Mouse (Mus musculus): ENCODE measurements around the gene Zfp276.
"Not testable (repeated sequence)": the region's sequence is repeated elsewhere in the genome, so short reads cannot be mapped to it uniquely, and the experiment has no call there.

Gene Zfp276

DNA sequence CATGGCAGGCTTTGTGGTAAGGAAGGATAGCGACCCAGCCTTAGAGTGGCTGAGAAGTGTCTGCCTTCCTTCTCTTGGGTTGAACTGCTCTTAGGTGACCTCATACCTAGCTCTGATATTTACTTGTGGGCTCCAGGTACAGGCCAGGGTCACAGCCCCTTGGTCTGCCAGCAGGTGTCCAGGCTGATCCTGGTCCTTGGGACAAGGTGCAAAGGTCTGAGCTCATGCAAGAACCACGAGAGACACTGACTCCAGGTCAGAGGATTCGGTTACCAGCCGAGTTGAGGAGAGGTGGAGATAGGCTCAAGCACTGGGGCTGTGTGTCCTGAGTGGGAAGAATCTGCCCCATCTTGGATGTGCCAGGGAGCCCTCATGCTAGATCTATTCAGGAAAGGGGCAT is 9.6 kb upstream of the Zfp276 start:
- no peak for DNase-seq (ENCODE audit: low spot score in 2 of 2)

DNA sequence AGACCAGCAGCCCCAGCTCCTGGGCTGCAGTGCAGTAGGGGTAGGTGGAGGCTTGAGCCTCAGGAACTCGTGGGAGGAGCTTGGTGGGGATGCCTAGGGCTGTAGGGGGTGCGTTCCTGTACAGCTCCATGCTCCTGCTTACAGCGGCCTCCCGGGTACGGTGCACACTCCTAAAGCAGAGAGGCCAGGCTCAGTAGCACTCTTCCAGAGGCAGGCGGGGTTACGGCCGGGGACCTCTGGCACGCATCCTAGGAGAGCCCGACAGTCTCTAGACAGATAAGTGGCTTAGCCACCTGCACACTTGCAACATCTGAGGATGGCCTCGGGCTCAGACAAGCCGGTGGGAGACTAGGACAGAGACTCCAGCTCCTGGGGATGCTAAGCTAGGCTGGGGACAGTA is 8.5 kb upstream of the Zfp276 start:
- no peak for DNase-seq (ENCODE audit: low spot score in 2 of 2)

DNA sequence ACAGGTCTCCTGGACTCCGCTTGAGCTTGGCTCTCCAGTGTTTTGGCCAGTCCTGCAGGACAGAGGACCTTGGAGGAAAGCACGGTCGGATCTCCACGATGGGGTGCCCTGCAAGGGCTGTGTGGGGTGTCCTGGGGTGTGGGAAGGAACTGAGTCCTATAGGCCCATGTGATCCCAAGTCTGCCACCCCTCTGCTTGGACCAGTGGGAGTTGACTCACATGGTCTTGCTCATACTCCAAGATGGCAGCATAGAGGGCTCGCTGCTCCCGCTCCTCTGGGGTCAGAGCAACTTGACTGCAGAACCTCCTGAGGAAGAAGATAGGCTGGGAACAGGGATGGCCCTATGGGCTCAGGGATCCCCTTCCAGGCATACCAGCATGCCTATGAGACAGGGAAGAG is 6.2 kb upstream of the Zfp276 start:
- DNase-seq (ENCODE audit: low spot score in 2 of 2): no peak

DNA sequence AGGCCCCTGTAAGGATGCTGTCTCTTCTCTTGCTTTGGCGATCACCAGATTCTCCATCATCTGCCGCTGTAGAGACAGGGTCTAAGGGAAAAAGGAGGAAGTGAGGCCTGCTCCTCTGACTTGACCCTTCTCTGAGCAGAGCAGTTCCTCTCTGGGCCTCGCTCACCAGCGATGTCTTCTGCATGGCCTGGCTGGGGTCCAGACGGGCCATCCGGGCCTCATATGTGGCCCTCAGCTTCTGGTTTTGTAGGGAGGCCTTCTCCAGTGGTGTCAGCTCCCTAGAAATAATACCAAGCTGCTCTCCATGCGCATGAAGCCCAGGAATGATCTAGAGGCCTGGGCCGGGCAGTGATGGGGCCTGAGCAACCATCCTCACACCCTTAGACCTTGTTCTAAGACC is 5.4 kb upstream of the Zfp276 start:
- DNase-seq (ENCODE audit: low spot score in 2 of 2): no peak

DNA sequence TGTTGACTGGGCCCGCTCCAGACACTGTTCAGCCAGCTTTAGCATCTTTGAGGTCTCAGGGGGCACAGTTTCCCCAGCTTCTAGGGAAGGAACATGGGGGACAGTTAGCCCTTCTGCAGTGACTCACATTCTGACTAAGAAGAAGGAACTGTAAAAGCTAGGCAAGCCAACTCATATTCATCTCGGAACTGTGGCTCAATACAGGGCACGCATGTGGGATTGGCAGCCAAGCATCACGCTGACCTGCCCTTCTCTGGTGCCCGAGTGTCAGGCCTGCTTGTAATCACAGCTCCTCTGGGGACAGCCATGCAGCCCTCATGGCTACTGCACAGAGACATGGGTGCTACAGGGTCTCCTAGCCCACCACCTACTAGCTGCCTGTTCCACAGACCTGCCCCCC is 3.1 kb upstream of the Zfp276 start:
- DNase-seq (ENCODE audit: low spot score in 2 of 2): no peak

DNA sequence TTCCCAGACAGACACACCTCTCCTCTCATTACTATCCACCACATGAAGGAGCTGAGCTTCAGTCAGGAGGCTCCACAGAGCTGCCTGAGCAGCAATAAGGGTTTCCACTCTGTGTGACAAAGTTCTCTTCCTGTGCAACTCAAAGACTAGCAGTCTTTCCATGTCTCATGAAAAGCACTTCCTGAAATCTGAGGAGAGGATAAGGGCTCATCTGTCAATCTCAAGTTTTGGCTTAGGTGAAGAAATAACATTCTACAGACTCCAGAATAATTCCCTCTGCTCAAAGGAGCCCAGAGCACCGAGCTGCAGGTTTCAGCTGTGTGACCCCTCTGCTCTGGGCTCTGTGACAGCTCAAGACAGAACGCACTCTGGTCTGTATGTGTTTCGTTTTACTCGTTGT is 1.1 kb upstream of the Zfp276 start:
- DNase-seq (ENCODE audit: low spot score in 2 of 2): no peak

DNA sequence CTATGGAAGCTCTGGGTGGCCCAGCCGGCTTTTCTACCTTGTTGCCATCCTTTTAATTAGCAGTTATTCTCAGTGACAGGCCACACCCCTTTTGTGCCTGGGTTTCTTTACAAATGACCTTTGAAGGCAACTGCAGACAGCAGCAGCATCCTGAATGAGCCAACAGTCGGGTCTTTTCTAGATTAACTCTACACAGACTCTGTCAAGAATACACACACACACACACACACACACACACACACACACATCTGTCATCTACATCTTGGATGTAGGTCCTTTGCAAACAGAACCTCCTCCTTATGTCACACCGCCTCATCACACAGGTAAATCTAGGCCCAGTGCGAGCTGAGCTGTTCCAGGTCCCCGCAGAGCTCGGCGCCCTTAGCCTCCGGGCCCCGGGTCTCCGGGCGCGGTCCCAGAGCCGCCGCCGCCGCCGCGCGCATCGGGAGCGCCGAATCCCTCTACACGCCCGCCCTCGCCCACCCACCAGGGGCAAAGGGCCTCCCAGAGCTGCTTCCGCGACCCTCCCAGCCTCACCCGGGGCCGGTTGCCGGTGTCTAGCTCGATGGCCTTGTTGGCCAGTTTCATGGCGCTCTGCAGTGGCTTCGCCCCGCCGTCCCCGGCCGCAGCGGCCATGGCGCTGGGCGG is 420 bp upstream of the Zfp276 start:
- DNase-seq (ENCODE audit: low spot score in 2 of 2): no peak

DNA sequence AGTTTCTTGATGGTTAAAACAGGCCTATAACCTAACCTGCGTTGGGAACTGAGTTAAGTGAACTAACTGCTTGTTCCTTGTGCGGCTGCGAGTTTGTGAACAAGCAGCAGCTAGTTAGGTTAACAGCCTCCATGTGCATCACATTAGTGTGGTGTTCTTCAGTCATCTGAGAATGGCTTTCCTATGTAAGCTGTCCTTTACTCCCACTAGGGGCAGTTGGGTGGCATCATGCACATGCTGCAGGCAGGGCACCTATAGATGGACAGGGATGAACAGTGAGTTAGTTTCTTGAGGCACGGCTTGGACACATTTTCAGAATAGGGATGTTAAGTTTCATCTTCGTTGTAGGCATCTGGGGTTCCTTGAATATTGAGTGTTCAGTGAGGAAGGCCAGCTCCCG is 1.2 kb downstream of the Zfp276 start:
- DNase-seq (ENCODE audit: low spot score in 2 of 2): no peak

DNA sequence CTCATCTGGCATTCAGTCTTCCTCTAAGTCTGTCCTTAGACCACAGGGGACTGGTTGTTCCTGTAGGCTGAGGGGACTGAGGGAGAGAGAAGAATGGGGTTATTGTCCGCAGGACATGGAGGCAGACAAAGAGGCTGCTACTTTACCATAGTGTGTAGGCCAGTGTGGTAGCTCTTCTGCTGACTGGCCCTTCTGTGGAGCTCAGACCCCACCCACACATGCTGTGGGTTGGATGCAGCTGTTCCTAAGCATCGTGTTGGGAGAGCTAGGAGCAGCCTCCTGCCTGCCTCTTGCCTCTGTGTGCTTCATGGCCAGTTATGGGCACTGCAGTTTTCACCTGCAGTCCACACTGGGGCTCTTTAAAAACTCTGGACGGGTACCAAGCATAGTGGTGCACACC is 3.1 kb downstream of the Zfp276 start:
- no peak for DNase-seq (ENCODE audit: low spot score in 2 of 2)

DNA sequence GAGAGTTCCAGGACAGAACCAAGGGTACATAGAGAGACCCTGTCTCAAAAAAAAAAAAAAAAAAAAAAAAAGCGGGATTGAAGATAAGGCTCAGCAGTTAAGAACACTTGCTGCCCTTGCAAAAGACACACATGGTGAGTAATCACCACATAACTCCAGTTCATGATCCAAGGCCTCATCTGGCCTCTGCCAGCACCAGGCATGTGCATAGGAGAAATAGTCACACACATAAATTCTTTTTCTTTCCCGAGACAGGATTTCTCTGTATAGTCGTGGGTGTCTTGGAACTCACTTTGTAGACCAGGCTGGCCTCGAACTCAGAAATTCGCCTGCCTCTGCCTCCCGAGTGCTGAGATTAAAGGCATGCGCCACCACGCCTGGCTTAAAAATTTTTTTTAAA is 3.6 kb downstream of the Zfp276 start:
- DNase-seq (ENCODE audit: low spot score in 2 of 2): not testable (repeated sequence)

DNA sequence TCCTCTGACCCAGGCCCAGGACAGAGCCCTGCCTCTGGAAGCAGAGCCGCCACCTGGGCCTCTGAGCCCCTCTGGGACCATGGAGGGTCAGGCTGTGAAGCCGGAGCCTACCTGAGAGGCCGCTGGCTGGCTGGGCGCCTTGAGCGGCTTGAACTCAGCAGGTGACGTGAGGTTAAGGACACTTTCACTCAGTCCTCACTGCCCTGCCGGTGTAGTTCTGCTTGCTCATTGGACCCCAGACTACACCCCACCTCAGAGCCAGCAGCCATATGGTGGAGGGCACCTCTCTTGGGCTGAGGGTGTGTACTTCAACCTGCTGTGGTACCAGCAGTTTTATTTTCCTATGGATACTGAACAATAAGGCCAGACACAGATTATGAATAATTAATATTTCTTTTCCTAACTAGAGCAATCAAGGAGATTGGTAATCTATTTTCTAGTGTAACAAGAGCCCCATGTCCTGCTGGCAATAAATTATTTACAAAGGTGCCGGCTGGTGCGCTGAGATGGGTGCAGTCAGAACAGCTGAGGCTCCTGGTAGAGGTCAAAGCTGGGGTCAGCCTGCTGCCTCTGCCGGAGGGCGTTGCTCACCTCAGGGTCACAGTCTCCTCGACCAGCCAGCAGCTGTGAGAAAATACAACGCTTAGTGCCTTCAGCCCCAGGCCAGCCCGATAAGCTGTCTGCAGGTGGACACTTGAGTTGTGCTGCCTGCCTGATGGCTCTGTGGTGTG is 14.1 kb downstream of the Zfp276 start:
- no peak for DNase-seq (ENCODE audit: low spot score in 2 of 2)

DNA sequence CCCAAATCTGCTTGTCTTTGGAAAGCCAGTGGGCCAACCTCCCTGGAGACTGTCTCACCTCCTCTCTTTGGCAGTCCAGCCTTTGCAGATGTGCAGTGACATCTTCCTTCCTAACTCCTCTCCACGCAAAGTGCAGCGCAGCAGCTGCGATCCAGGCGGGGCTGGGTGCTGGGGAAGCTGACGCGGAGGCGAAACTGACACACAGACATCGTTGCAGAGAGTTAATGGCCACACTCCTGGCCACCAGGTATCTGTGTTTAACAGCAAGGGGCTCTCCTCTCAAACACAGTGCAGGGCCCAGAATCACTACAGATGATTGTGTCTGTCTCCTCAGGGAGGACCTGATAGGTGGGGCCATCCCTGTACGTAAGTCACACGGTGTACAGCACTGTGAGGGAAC is 17.2 kb downstream of the Zfp276 start:
- DNase-seq (ENCODE audit: low spot score in 2 of 2): no peak

DNA sequence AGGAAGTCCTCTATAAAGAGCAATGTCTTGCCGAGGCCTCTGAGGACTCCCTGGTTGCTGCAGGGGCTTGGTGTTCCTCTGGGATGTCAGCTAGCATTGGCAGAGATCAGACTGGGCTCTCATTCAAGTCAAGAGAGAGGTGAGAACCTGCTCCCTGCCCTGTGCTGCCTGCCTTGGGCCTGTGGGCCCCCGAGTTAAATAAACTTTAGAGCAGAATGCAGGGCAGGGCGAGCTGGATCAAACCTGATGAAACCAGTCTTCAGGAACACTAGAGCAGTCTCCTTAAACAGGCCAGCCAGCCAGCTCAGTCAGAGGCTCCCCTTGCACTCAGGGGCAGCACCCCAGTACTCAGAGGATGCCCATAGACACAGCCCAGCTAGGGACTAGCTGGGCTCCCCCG is 17.9 kb downstream of the Zfp276 start:
- DNase-seq (ENCODE audit: low spot score in 2 of 2): no peak

DNA sequence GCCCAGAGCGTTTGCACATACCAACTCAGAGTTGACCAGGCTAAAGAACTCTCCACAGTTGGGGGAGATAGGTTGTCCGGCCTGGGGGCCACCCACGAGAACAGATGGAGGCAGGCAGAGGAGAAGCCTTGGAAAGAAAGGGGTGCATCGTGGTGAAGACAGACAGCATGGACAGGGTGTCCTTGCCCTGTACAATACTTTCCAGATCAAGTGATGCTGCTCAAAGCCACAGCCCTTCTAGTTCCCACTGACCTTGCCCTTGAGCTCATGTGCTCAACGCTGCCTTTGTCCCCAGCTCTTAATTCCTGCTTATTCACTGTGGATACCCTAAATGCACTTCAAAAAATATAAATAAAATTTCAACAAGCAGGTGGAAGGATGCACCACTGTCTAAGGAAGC is 20.5 kb downstream of the Zfp276 start:
- no peak for DNase-seq (ENCODE audit: low spot score in 2 of 2)

DNA sequence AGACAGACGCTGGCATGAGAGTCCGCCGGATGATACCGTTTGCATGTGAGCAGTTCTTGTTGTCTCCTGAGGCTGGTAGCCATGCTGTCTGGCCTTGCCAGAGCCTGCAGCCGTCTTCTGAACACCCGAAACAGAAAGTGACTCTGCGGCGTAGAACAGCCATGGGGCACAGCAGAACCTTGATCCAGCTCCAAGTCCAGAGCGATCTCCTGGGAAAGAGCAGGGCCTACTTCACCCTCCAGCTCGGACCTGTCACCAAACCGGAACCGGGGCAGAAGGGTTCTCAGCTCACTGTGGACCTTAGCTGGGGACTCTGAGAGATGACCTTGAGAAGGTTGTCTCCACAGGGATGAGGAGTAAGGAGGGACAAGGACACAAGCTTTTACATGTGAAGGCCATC is 21.1 kb downstream of the Zfp276 start:
- no peak for DNase-seq (ENCODE audit: low spot score in 2 of 2)

DNA sequence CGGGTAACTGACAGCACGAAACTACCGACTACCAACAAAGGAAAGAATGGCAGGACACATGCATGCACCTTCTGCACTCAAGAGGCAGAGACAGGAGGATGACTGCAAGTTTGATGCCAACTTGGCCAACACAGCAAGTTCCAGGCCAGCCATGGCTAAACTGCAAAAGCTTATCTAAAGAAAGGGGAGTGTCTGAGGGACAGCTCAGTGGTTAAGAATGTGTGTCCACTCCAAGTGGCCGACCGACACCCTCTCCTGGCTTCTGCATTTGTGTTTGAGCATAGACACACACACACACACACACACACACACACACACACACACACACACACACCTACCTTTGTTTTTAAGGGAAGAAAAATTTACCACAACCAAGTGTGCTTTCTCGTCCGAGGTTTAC is 24.4 kb downstream of the Zfp276 start:
- DNase-seq (ENCODE audit: low spot score in 2 of 2): no peak

DNA sequence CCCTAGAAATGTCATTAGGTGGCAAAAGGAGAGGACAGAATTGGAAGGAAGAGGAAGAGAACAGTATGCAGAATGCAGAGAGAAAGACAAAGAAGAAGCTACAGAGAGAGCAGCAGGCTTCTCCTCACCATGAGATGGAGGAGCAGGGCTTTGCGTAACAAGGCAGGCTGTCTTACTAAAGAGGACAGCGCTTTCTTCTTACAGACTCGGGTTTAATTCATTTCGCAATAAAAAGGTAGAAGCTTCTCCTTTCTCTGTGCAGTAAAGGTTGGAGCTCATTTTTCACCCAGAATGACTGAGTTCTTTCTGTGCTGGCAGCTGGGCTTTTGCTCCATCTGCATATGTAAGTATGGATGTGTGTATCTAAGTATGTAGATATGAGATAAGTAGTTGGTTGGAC is 25.8 kb downstream of the Zfp276 start:
- no peak for DNase-seq (ENCODE audit: low spot score in 2 of 2)

DNA sequence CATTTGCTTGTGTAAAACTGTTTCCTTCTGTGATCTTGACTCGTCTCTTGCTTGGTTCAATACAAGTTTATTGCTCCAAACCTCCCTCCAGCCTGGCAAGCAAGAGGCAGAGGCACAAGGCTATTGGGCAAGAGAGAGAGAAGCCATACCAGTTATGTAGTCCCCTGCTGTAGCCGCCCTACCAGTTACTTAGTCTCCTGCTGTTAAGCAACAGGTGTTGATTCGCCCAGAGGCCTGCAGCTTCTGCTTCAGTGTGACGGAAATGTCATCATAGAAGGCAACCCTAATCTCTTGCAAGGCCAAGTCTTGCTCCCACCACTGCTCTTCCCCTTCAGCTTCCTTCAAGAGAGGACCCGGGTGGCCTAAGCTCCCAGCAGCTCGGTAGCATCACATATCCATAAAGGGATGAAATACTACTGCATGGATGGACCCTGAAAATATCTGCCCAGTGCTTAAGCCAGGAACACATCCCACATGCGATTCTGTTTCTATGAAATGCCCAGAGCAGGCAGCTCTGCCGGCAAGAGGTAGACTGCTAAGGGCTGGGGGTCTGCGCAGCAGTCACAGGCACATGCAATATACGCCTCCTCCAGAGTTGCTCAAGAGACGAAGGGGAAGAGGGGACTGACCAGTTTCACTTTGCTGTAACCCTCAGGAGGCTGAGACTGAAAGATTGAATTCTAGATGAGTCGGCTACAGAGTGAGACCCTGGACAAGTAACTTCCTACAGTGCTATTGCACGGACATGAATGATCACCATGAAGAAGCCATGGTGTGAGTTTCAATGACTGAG is 26.5 kb downstream of the Zfp276 start:
- no peak for DNase-seq (ENCODE audit: low spot score in 2 of 2)

DNA sequence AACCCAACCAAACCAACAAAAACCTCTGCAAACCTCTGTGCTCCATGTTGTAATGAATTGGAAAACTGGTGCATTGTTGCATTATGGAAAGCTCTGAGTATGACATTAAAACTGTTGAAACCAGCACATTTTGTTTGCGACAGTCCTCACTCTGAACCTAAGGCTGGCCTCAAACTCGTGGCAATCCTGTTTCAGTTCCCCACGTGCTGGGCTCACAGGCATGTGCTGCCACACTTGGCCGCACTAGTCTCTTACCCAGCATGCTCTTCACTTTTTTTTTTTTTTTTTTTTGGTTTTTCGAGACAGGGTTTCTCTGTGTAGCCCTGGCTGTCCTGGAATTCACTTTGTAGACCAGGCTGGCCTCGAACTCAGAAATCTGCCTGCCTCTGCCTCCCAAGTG is 29.0 kb downstream of the Zfp276 start:
- DNase-seq (ENCODE audit: low spot score in 2 of 2): not testable (repeated sequence)

DNA sequence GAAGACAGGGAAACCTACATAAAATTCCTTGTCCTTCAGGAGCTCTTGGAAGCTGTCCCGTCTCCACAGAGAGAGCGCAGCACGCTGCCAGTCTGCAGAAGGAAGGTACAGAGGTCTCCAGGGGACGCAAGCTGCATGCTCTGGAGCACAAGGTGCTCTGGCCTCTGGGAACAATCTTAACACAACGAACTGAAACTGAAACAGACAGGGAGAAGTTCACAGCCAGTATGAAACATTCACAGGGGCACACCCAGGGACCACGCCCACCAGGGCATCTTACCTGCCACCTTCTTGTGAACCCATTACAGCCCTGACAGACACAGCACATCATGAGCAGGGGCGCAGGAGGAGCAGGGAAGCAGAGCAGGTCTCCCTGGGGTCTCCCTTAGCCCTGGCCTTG is 30.0 kb downstream of the Zfp276 start:
- DNase-seq (ENCODE audit: low spot score in 2 of 2): no peak

DNA sequence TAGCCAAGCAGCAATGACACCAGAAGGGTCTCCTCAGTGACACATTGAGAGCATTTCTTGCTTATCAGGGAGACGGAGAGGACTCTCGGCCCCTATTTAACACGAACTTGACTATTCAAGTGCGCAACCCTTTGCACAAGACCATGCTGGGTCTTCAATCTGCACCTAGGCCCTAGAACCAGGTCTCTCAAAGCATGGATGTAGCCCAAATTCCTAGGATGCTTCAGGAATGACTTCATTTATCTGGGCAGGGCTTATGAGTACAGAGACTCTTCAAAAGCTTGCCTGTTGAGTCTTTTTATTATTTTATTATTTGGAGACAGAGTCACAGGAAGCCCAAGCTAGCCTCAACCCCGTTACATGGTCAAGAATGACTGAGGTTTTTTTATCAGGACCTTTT is 30.5 kb downstream of the Zfp276 start:
- DNase-seq (ENCODE audit: low spot score in 2 of 2): no peak

DNA sequence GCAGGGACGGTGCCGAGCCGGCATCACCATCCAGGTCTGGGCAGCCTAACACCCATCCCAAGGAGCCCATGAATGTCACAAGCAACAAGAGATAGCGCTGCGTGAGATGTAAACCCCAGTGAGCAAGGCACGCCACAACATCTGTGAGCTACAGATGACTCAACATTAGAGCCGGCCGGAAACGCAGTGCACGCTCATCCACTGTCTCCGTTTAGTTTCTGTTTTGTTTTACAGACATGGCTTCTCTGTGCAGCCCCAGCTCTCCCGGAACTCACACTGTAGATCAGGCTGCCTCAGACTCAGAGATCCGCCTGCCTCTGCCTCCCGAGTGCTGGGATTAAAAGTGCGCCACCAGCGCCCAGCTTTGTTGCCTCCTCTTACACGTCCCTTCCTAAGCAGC is 33.4 kb downstream of the Zfp276 start:
- DNase-seq (ENCODE audit: low spot score in 2 of 2): no peak

DNA sequence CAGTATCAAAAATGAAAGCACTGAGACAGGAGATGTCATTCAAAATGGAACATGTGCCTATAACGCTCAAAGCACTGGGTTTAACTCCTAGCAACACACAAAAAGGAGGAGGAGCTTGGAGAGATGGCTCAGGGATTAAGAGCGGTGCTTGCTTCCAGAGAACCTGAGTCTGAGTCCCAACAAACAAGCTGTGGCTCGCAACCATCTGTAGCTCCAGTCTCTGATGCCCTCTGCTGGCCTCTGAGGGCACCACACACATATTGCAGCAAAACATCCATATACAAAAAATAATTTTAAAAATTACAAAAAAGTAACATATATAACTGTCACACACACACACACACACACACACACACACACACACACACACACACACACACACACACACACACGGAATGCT is 36.2 kb downstream of the Zfp276 start:
- DNase-seq (ENCODE audit: low spot score in 2 of 2): no peak

Data from urinary bladder, adult 18-20 months (tissue).